Mouse (Mus musculus): ENCODE measurements around the gene Pkd2l1.

DNA sequence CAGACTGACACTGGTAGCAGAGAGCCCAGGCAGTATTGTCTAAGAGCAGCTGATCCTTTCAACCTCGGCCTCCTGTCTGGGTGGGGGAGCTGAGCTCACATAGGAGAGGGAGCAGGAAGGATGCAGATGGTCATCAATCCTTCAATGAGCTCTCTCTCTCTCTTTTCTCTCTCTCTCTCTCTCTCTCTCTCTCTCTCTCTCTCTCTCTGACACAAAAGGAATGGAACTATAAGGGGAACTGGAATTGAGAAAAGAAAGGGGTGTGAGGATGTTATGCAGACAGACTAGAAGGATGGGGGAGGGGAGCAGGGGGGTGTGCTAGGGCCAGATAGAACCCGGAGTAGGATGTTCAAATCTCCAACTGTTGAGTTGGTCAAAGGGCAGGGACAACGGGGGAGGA, at the start of gene Pkd2l1:
- TF ChIP-seq CTCF (IDR thresholded peaks at IDR 0.05; ENCODE audit: low read depth) (no peak), EP300 (IDR thresholded peaks at IDR 0.05; ENCODE audit: low read depth) (no peak)

All from heart, postnatal 0 days (tissue).